Mouse (Mus musculus) midbrain, embryonic 11.5 days (tissue): ENCODE data around the gene Fli1. TPM values are rescaled to one million over a fixed set of nuclear protein-coding genes. Genes with fewer than 3 reads are reported as not detected.

ENCODE experiments used
- ATAC-seq: fragments of 200-750 bp; cut with Nextera tagmentation; 2 replicates; pipeline ENCODE4 v1.8.0; 2017; ENCODE audit warnings: moderate TSS enrichment, moderate library complexity; ENCODE audit not compliant: low FRiP score
- DNase-seq: peaks from one replicate; pipeline ENCODE4 v3.0.0; 2015; ENCODE audit warnings: low spot score; ENCODE audit errors: missing footprints
- H3K27ac ChIP-seq: fragments of 300-500 bp; sonication (generic); 2 replicates; pipeline ENCODE4 v1.5.1; 2014; ENCODE audit warnings: low read depth, low read length
- H3K27me3 ChIP-seq: fragments of 300-500 bp; sonication (generic); 2 replicates; pipeline ENCODE4 v1.6.1; 2014; ENCODE audit warnings: mild to moderate bottlenecking, low read length, moderate library complexity, mixed read lengths; ENCODE audit not compliant: control insufficient read depth, insufficient read depth
- H3K36me3 ChIP-seq: fragments of 300-500 bp; sonication (generic); 2 replicates; pipeline ENCODE4 v1.6.1; 2014; ENCODE audit warnings: mild to moderate bottlenecking, low read length, moderate library complexity, mixed read lengths; ENCODE audit not compliant: control insufficient read depth, insufficient read depth
- H3K4me1 ChIP-seq: fragments of 300-500 bp; sonication (generic); 2 replicates; pipeline ENCODE4 v1.6.1; 2014; ENCODE audit warnings: low read length; ENCODE audit not compliant: control insufficient read depth, insufficient read depth
- H3K4me2 ChIP-seq: fragments of 300-500 bp; sonication (generic); 2 replicates; pipeline ENCODE4 v1.6.1; 2014; ENCODE audit warnings: mild to moderate bottlenecking, moderate library complexity
- H3K4me3 ChIP-seq: fragments of 300-500 bp; sonication (generic); 2 replicates; pipeline ENCODE4 v1.5.1; 2014; ENCODE audit warnings: low read depth, low read length
- H3K9ac ChIP-seq: fragments of 300-500 bp; sonication (generic); 2 replicates; pipeline ENCODE4 v1.6.1; 2014; ENCODE audit warnings: low read length
- H3K9me3 ChIP-seq: fragments of 300-500 bp; sonication (generic); 2 replicates; pipeline ENCODE4 v1.6.1; 2016; ENCODE audit warnings: low read length; ENCODE audit not compliant: control insufficient read depth
- WGBS: fragments of 180-500 bp; shearing (Covaris S2); extraction: QIAGEN DNeasy Blood & Tissue Kit; methylation state at CpG from one replicate; pipeline ENCODE4 v1.1.7; 2014; 5-methylcytosine and 5-hydroxymethylcytosine counted together
- polyA plus RNA-seq: library from polyadenylated mRNA; unstranded; fragments of >200 nt; fragmentation: Nextera tagmentation; extraction: Ambion mirVana; gene quantifications from 2 replicates; pipeline ENCODE4 v1.2.1, GENCODE M21; 2014

Fli1 gene
- polyA plus RNA-seq, 1 experiment from 2014 or later, result 12.6 TPM

DNA sequence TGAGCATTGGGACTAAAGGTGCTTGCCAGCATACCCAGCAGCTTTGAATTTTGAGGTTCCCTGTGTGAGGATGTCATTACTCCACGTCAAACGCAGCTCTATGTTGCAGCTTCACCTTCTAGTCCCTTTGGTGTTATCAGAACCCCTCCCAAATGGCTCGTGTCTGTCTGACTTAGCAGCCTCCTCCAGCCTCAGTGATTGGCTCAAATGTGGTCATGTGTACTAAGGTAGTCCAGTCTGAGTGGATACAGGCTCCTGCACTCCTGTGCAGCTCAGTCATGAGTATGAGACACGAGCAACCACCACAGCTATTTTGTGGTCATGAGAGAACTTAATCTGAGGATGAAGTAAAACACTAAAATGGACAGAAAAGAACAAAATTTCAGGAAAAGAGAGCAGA, 31.0 kb upstream of the Fli1 start:
- Histone ChIP-seq H3K27ac (no peak overlapping the region), H3K4me2 (no peak overlapping the region), H3K4me1 (no peaks in the 10 kb centered on the region), H3K9ac (no peak overlapping the region), H3K4me3 (no peak overlapping the region), H3K9me3 (no peaks in the 10 kb centered on the region), H3K27me3 (no peaks in the 10 kb centered on the region), H3K36me3 (no peaks in the 10 kb centered on the region)
- 68% methylated on average over 4 of the region's 4 CpGs for WGBS
- no peak for ATAC-seq
- no peak for DNase-seq

DNA sequence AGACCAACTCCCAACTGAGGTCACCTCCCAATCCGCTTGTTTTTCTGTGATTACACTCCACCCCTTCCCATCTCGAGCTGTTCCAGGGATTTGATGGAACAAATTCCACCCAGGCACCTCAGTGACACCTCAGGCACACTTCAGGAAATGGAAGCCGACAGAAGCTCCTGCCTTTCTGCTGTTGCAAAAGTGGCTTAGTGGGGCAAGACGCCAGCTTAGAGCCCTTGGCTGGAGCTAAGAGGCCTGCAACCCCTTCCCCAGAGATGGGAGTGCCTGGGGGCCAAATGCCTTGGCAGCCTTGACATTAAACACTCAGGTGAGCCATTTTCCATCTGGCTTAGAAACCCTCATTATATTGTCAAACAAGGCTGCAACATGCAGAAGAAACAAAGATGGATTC, 29.0 kb upstream of the Fli1 start:
- Histone ChIP-seq H3K27me3 (no peaks in the 10 kb centered on the region), H3K4me2 (no peak overlapping the region), H3K4me1 (no peaks in the 10 kb centered on the region), H3K9me3 (no peaks in the 10 kb centered on the region), H3K4me3 (no peak overlapping the region), H3K9ac (no peak overlapping the region), H3K36me3 (no peaks in the 10 kb centered on the region), H3K27ac (no peak overlapping the region)
- WGBS, result 72% methylated on average over 4 of the region's 4 CpGs
- no peak for DNase-seq
- ATAC-seq, result no peak

DNA sequence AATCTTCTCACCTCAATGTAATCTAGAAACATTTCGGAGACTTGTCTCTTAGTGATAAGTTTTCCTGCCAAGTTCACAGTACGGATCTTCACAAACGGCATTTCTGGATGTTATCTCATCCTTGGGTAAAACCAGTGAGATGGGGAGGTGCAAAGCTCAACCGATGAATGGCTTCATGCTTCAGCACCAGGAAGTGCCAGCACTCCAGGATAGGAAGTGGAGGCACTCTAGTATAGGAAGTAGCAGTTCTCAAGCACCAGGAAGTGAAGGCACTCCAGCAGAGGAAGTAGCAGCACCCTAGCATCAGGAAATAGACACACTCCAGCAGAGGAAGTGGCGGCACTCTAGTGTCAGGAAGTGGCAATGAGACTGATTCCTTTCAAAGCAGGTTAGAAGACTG, 27.9 kb upstream of the Fli1 start:
- Histone ChIP-seq H3K36me3 (no peaks in the 10 kb centered on the region), H3K27me3 (no peaks in the 10 kb centered on the region), H3K27ac (no peak overlapping the region), H3K4me3 (no peak overlapping the region), H3K4me2 (no peak overlapping the region), H3K9me3 (no peaks in the 10 kb centered on the region), H3K9ac (no peak overlapping the region), H3K4me1 (no peaks in the 10 kb centered on the region)
- DNase-seq (no peak), ATAC-seq (no peak)
- WGBS, result 93% methylated on average over 5 of the region's 5 CpGs

DNA sequence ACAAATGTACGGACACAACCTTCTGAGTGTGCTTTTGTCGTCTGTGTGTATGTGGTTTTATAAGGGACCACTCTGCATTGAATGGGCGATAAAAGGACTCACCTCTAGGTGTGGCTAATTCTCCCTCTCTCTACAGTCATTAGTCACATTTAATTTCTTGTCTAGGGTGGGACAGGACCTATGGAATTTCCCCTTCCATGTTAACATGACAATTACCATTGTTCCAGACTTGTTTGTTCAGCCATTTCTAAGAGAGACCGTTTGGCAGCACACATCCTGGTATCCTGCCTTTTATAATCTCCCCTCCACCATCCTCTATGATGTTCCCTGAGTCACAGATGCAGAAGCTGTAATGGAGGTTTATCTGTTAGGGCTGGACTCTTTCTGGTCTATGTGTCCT, 26.6 kb upstream of the Fli1 start:
- Histone ChIP-seq H3K9ac (no peak overlapping the region), H3K27ac (no peak overlapping the region), H3K4me3 (no peak overlapping the region), H3K36me3 (no peaks in the 10 kb centered on the region), H3K4me1 (no peaks in the 10 kb centered on the region), H3K9me3 (no peaks in the 10 kb centered on the region), H3K4me2 (no peak overlapping the region), H3K27me3 (no peaks in the 10 kb centered on the region)
- DNase-seq (no peak), ATAC-seq (no peak)
- WGBS, result 79% methylated on average over 4 of the region's 4 CpGs

DNA sequence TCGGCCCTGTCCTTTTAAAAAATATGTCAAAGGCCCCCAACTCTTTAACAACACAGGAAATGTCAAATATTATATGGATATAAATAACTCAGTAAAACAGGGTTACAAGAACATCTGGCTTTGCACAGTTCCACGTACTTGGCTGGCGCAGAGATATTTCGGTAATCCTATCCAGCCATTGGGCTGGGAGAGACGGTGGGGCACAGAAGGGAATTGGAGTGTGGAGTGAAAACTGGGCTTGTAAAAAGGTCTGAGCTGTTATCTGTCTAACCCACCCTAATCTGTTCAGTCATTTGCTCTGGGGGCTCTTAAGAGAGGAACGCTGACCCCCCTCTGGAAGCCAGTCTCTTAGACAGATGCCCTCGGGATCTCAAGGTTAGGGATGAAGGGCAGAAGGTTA, 24.9 kb upstream of the Fli1 start:
- no peak overlapping the region for H3K27ac ChIP-seq
- no peaks in the 10 kb centered on the region for H3K36me3 ChIP-seq
- ATAC-seq (no peak), DNase-seq (no peak)
- no peaks in the 10 kb centered on the region for H3K9me3 ChIP-seq
- no peaks in the 10 kb centered on the region for H3K27me3 ChIP-seq
- H3K9ac ChIP-seq, result no peak overlapping the region
- H3K4me1 ChIP-seq, result no peaks in the 10 kb centered on the region
- 82% methylated on average over 7 of the region's 7 CpGs for WGBS
- H3K4me3 ChIP-seq, result no peak overlapping the region
- no peak overlapping the region for H3K4me2 ChIP-seq

DNA sequence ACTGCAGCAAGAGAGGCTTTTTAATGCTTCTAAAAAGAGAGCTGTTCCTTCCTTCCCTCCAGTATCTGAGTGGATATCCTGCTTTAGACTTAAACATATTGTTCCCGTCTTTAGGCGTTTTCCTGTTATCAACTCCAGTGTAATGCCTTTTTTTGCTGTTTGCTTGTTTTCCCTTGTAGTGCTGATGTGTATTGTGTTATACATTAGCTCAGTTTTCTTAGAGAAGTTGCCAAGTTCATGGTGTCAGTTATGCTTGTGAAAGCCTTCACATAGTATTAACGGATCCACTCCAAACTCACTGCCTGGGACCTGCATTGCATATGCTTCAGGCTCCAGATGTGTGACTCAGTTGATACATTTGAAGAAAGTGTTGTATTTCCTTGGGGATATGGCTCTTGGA, 22.6 kb upstream of the Fli1 start:
- H3K4me2 ChIP-seq, result no peak overlapping the region
- no peak for DNase-seq
- H3K4me3 ChIP-seq, result no peak overlapping the region
- no peak for ATAC-seq
- H3K27me3 ChIP-seq, result no peaks in the 10 kb centered on the region
- WGBS, result 80% methylated on average over 3 of the region's 3 CpGs
- no peak overlapping the region for H3K27ac ChIP-seq
- no peaks in the 10 kb centered on the region for H3K36me3 ChIP-seq
- H3K9ac ChIP-seq, result no peak overlapping the region
- H3K9me3 ChIP-seq, result no peaks in the 10 kb centered on the region
- H3K4me1 ChIP-seq, result no peaks in the 10 kb centered on the region

DNA sequence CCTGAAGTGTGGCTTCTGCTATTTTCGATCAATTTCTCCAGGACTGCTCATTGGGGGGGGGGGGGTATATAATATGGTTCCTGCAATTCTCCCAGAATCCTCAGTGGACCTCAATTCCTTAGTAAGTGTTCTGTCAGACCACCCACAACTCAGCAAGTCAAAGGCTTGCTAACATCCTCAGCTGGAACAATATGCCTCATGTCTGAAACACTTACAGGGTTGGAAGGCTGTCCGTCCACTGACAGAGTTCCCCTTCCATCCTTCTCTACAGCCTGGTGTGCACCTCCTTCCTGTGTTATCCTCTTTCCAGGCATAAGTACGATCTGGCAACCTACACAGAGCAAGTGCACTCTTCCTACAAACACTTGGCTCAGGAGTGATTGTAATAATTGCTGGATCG, 20.2 kb upstream of the Fli1 start:
- Histone ChIP-seq H3K27ac (no peak overlapping the region), H3K36me3 (no peaks in the 10 kb centered on the region), H3K4me3 (no peak overlapping the region), H3K9ac (no peak overlapping the region), H3K27me3 (no peaks in the 10 kb centered on the region), H3K4me2 (no peak overlapping the region), H3K9me3 (no peaks in the 10 kb centered on the region), H3K4me1 (no peaks in the 10 kb centered on the region)
- no peak for DNase-seq
- 80% methylated on average over 4 of the region's 4 CpGs for WGBS
- no peak for ATAC-seq

DNA sequence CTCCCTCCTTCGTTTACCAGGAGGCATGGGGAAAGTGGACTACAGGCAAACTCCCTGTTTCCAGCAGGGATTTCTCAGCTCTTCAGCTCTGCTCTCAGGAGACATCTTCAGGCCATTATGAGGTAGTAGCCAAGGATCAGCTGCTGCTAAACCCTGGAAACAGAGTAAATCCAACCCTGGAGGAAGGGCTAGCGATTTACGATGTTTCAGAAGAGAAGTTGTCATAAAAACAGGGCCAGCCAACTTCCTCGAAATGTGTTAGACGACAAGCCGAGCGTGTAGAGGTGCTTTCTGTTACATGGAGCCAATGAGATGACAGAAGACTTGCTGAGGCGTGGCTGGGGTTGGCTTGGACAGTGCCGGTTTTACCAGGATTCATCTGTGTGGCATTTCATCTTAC, 19.7 kb upstream of the Fli1 start:
- H3K27ac ChIP-seq, result no peak overlapping the region
- H3K4me2 ChIP-seq, result no peak overlapping the region
- 72% methylated on average over 9 of the region's 9 CpGs for WGBS
- ATAC-seq (no peak), DNase-seq (no peak)
- no peaks in the 10 kb centered on the region for H3K27me3 ChIP-seq
- no peaks in the 10 kb centered on the region for H3K9me3 ChIP-seq
- no peak overlapping the region for H3K4me3 ChIP-seq
- no peaks in the 10 kb centered on the region for H3K4me1 ChIP-seq
- no peaks in the 10 kb centered on the region for H3K36me3 ChIP-seq
- H3K9ac ChIP-seq, result no peak overlapping the region

DNA sequence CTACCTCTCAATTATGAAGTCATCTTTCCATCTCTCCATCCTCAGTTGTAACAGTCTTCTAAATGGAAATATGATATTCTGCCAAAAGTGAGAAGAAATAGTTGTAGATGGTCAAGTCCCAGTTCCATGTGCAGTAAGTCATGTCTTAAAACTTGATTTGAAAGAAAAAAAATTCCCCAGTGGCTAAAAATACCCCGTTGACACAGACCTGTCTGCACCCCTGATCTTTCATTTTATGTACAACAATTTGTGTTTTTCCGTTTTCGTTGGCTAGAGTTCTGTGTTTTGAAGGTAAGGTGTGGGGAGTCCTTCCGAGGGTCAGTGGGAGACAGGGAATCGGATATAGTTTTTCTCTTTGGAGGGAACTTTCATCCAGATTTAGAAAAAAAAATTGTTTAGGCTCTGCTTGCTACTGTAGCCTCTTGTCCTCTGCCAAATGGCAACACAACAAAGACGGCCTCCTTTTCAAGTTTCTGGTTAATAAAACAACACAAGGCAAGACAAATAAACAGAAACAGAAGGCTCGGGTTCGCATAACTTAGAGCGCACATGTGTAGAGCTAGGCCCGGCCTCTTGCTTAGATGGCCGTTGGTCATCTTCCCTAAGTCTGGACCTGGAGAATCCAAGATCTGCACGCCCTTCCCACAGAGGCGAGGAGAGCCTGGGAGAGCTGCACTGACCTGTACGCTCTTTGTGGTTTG, 18.7 kb upstream of the Fli1 start:
- no peak overlapping the region for H3K9ac ChIP-seq
- no peaks in the 10 kb centered on the region for H3K27me3 ChIP-seq
- DNase-seq (no peak), ATAC-seq (no peak)
- H3K27ac ChIP-seq, result no peak overlapping the region
- WGBS, result 85% methylated on average over 14 of the region's 14 CpGs
- H3K9me3 ChIP-seq, result no peaks in the 10 kb centered on the region
- no peak overlapping the region for H3K4me3 ChIP-seq
- no peaks in the 10 kb centered on the region for H3K36me3 ChIP-seq
- H3K4me2 ChIP-seq, result no peak overlapping the region
- no peaks in the 10 kb centered on the region for H3K4me1 ChIP-seq
